Comparison of ENCODE assay signal across 15 mouse cellular contexts in genomic region chr2:33353432-33353831, GRCm38 (mm10). TPM values are rescaled to one million over a fixed set of nuclear protein-coding genes. Genes with fewer than 3 reads are reported as not detected.
DNase-seq lines count a peak whose midpoint lies in the region; TF ChIP-seq lines count a peak whose summit lies in the region.
"Had no signal": no experiment of that assay in that cellular context is flagged by ENCODE, and none has a peak within 500 bp of the region (broad histone marks: within the 10 kb centered on the region; RNA-seq: fewer than 3 reads in every experiment).

No protein-coding gene starts in this region.

- H3K27me3 ChIP-seq in heart, adult 2 months (ENCODE audit: control insufficient read depth, insufficient read depth, low read length) = no peaks in the 10 kb centered on the region
- no peaks in the 10 kb centered on the region for H3K27me3 ChIP-seq in heart, embryonic 10.5 days (ENCODE audit: insufficient read depth, poor library complexity, severe bottlenecking)
- H3K27me3 ChIP-seq in myocyte (ENCODE audit: control insufficient read depth, insufficient read depth, insufficient read length) = no peaks in the 10 kb centered on the region
- H3K27me3 ChIP-seq: forebrain, embryonic 13.5 days; hindbrain, embryonic 15.5 days; limb, embryonic 12.5 days; lung, embryonic 15.5 days had no signal

- DNase-seq in heart, adult 2 months = peak in 1 of 2 experiments; percentile 44
- DNase-seq in heart, embryonic 10.5 days (ENCODE audit: low spot score) = no peak
- DNase-seq in lung, postnatal 25 days (ENCODE audit: low spot score) = peak; percentile 48
- DNase-seq in lung, adult 2 months = no peak
- DNase-seq in adipocyte (ENCODE audit: low spot score) = no peak
- no peak for DNase-seq in gastrocnemius, postnatal 36 days
- DNase-seq: cerebellum, postnatal 14 days; kidney, adult 9 months had no signal

- 0 out of 2 replicates have a peak, but pooled peaks have one; percentile 22 for TF ChIP-seq EP300 in heart, adult 2 months (IDR thresholded peaks at IDR 0.05; ENCODE audit: insufficient read depth, low read depth, low read length)

- TF ChIP-seq POLR2A in heart, adult 2 months (IDR thresholded peaks at IDR 0.05; ENCODE audit: insufficient read depth, low read depth, low read length) = no peak
- no peak for TF ChIP-seq POLR2A in lung, adult 2 months (IDR thresholded peaks at IDR 0.05; ENCODE audit: borderline replicate concordance, extremely low read depth, low read depth, low read length)
- TF ChIP-seq POLR2A in myocyte (IDR thresholded peaks at IDR 0.05; ENCODE audit: insufficient read length, low read depth) = no peak

- H3K4me3 ChIP-seq in heart, adult 2 months = no peak overlapping the region
- H3K4me3 ChIP-seq in heart, embryonic 10.5 days = no peak overlapping the region
- no peak overlapping the region for H3K4me3 ChIP-seq in lung, adult 2 months (replicated peaks; ENCODE audit: extremely low read depth, low read depth, low read length)
- H3K4me3 ChIP-seq in brown adipose tissue, adult 24 weeks (ENCODE audit: insufficient read depth, low read depth, low read length) = no peak overlapping the region
- H3K4me3 ChIP-seq in myocyte = no peak overlapping the region
- H3K4me3 ChIP-seq: forebrain, embryonic 13.5 days; hindbrain, embryonic 15.5 days; limb, embryonic 12.5 days; lung, embryonic 15.5 days had no signal

- no peaks in the 10 kb centered on the region for H3K36me3 ChIP-seq in heart, adult 2 months (ENCODE audit: control insufficient read depth, insufficient read depth, low read length)
- no peaks in the 10 kb centered on the region for H3K36me3 ChIP-seq in heart, embryonic 10.5 days
- H3K36me3 ChIP-seq in myocyte (ENCODE audit: control insufficient read depth, insufficient read depth) = no peaks in the 10 kb centered on the region
- H3K36me3 ChIP-seq: hindbrain, embryonic 15.5 days; limb, embryonic 12.5 days; lung, embryonic 15.5 days had no signal

- no peaks in the 10 kb centered on the region for H3K79me2 ChIP-seq in heart, adult 2 months (replicated peaks; ENCODE audit: control insufficient read depth, insufficient read depth, low read length)
- H3K79me2 ChIP-seq in myocyte (ENCODE audit: control insufficient read depth, insufficient read depth) = no peaks in the 10 kb centered on the region

- TF ChIP-seq CTCF in heart, adult 2 months (IDR thresholded peaks at IDR 0.05) = no peak
- no peak for TF ChIP-seq CTCF in lung, adult 2 months (IDR thresholded peaks at IDR 0.05; ENCODE audit: insufficient read depth, low read length)

- intact Hi-C loops in heart, adult 2 months (cut with DNase I) = no loop called here
- intact Hi-C loops in gastrocnemius, postnatal 36 days (cut with DNase I) = no loop called here

- peaks cover 2% of the 10 kb centered on the region for H3K4me1 ChIP-seq in heart, adult 2 months (ENCODE audit: control insufficient read depth, insufficient read depth, low read length)
- H3K4me1 ChIP-seq in heart, embryonic 10.5 days = peaks cover 11% of the 10 kb centered on the region; the same call in 1 of the 2 replicates
- H3K4me1 ChIP-seq in lung, adult 2 months (ENCODE audit: control insufficient read depth, insufficient read depth, low read length) = no peaks in the 10 kb centered on the region
- no peaks in the 10 kb centered on the region for H3K4me1 ChIP-seq in brown adipose tissue, adult 24 weeks (ENCODE audit: control insufficient read depth, insufficient read depth, insufficient read length, low read length)
- H3K4me1 ChIP-seq: limb, embryonic 12.5 days had no signal

- H3K4me2 ChIP-seq in myocyte (ENCODE audit: low read depth) = no peak overlapping the region
- H3K4me2 ChIP-seq: forebrain, embryonic 13.5 days; hindbrain, embryonic 15.5 days; limb, embryonic 12.5 days; lung, embryonic 15.5 days had no signal

- H3ac ChIP-seq in myocyte (ENCODE audit: control insufficient read depth, insufficient read length) = no peak overlapping the region

- WGBS in heart, adult 2 months = 63% methylated on average over 5 of the region's 5 CpGs
- 76% methylated on average over 5 of the region's 5 CpGs for WGBS in heart, embryonic 10.5 days
- 56% methylated on average over 5 of the region's 5 CpGs for WGBS in lung, adult 2 months

- H3K9me3 ChIP-seq in heart, embryonic 10.5 days = no peaks in the 10 kb centered on the region
- H3K9me3 ChIP-seq: forebrain, embryonic 13.5 days; G1E; hindbrain, embryonic 15.5 days; limb, embryonic 12.5 days; lung, embryonic 15.5 days had no signal

- H3K27ac ChIP-seq in heart, adult 2 months = no peak overlapping the region
- H3K27ac ChIP-seq in heart, embryonic 10.5 days = no peak overlapping the region
- H3K27ac ChIP-seq in brown adipose tissue, adult 24 weeks (replicated peaks; ENCODE audit: low read depth, low read length) = 0 out of 2 replicates have a peak overlapping the region, but pooled peaks have one; percentile 10
- H3K27ac ChIP-seq: forebrain, embryonic 13.5 days; hindbrain, embryonic 15.5 days; limb, embryonic 12.5 days; lung, embryonic 15.5 days had no signal

- no peak overlapping the region for H3K9ac ChIP-seq in heart, adult 2 months (ENCODE audit: low read depth, low read length)
- H3K9ac ChIP-seq: forebrain, embryonic 13.5 days; hindbrain, embryonic 15.5 days; limb, embryonic 12.5 days; lung, embryonic 15.5 days had no signal

TF ChIP-seq in myocyte, 11 proteins besides CTCF, POLR2A, EP300 and RAD21:
- TF ChIP-seq TCF3 (IDR thresholded peaks at IDR 0.05; ENCODE audit: insufficient read length, low read depth) = no peak
- no peak for TF ChIP-seq USF1 (IDR thresholded peaks at IDR 0.05; ENCODE audit: low read depth)
- peak in 2 of 3 experiments; percentile 30 to 73 for TF ChIP-seq MYOG (IDR thresholded peaks at IDR 0.05; ENCODE audit: control insufficient read depth in 1 of 3, insufficient read depth in 1 of 3, insufficient read length in 2 of 3, low read depth in 2 of 3)
- TF ChIP-seq SRF (IDR thresholded peaks at IDR 0.05; ENCODE audit: control insufficient read depth, insufficient read length, low read depth) = no peak
- TF ChIP-seq MYOD1 (IDR thresholded peaks at IDR 0.05; ENCODE audit: control insufficient read depth in 1 of 3, insufficient read length in 2 of 3, low read depth in 2 of 3) = peak in 2 of 3 experiments; percentile 52 to 66

RNA-seq across cellular contexts. Expression of gene Ralgps1, which starts 17.9 kb away (rescaled TPM):
- 1 to 10 TPM; 4.9 to 5.3 TPM for total RNA-seq in heart, adult 2 months (2021)
- polyA plus RNA-seq in heart, adult 2 months (2012; rRNA removed) = 3.8 and 5.2 TPM in 2 replicates
- 3.8 and 6.4 TPM in 2 replicates for polyA plus RNA-seq in heart, embryonic 10.5 days (2016; fragmentation: Nextera tagmentation; extraction: Ambion mirVana)
- polyA plus RNA-seq in lung, adult 2 months (2012; rRNA removed) = 4.7 and 5.9 TPM in 2 replicates
- polyA plus RNA-seq in brown adipose tissue, adult 24 weeks (2012; ENCODE audit: insufficient read depth, insufficient read length, missing spikeins) = 1.1 and 1.5 TPM in 2 replicates
- 1.3 TPM for polyA plus RNA-seq in myocyte (2012; fragmentation: generic; extraction: Trizol)
- 1 to 10 TPM; 2.3 TPM for total RNA-seq in gastrocnemius, postnatal 36 days (2021)
